Mouse (Mus musculus) macrophage (primary cell): ENCODE data around the gene Oca2. TPM values are rescaled to one million over a fixed set of nuclear protein-coding genes. Genes with fewer than 3 reads are reported as not detected.

ENCODE experiments used
- H3K27ac ChIP-seq: fragments of 350-480 bp; formaldehyde crosslinking; 2 replicates; pipeline ENCODE4 v1.9.0; 2021
- H3K36me3 ChIP-seq: fragments of 350-480 bp; formaldehyde crosslinking; 2 replicates; pipeline ENCODE4 v1.9.0; 2021; ENCODE audit errors: inconsistent target
- H3K4me3 ChIP-seq: fragments of 350-480 bp; formaldehyde crosslinking; 2 replicates; pipeline ENCODE4 v1.9.0; 2021; ENCODE audit errors: inconsistent target
- H3K79me2 ChIP-seq: fragments of 350-480 bp; formaldehyde crosslinking; 2 replicates; pipeline ENCODE4 v1.9.0; 2021; ENCODE audit errors: inconsistent target
- WGBS: methylation state at CpG from one replicate; pipeline ENCODE4 v1.1.7; 2026; ENCODE audit warnings: inconsistent platforms; ENCODE audit not compliant: missing documents; 5-methylcytosine and 5-hydroxymethylcytosine counted together
- polyA plus RNA-seq: library from polyadenylated mRNA; stranded (reverse); fragments of 250-400 nt; gene quantifications from 3 replicates; pipeline ENCODE4 v1.2.4, GENCODE M21; 2018; ENCODE audit warnings: inconsistent platforms
- total RNA-seq, 78 experiments: library from RNA; depleted of rRNA; stranded (reverse); fragments of 250-400 nt; gene quantifications; 1 replicate in 9 of 78; 2 replicates in 24 of 78; 3 replicates in 43 of 78; 4 replicates in 2 of 78; pipeline ENCODE4 v1.2.4; 2018; ENCODE audit warnings: inconsistent platforms in 56 of 78

Gene Oca2
- not detected for total RNA-seq (2018; cell fraction: chromatin; rRNA removed)
- not detected for total RNA-seq (2018; cell fraction: cytosol; rRNA removed)
- not detected for total RNA-seq (2018; cell fraction: nucleus; rRNA removed)
- not detected in 3 replicates for polyA plus RNA-seq

DNA sequence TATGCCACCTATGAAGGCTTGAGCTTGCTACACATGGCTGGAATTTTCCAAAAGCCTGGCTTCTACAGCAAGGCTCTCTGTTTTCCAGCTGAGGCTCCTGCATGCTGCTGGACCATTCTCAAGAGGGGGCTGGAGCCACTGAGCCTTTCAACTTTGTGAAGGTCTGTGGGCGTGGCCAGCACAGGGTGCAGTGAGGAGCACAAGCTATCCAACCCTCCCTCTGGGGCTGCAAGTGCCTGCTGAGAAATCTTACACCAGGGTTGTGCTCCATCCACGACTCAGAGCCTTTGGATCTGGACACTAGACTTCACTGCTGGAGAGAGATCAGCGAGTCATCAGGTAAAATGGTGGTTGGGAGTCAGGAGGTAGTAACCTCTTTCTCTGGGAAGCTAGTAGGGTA lies at the start of gene Oca2:
Gene Oca2, plus strand, starts transcription at position 218 of the 400 bp plus-strand sequence.
- 54% methylated on average over 3 of the region's 3 CpGs for WGBS
- H3K79me2 ChIP-seq, result no peaks in the 10 kb centered on the region
- no peaks in the 10 kb centered on the region for H3K36me3 ChIP-seq
- H3K4me3 ChIP-seq, result no peak within 1 kb of the TSS
- no peak within 1 kb of the TSS for H3K27ac ChIP-seq

DNA sequence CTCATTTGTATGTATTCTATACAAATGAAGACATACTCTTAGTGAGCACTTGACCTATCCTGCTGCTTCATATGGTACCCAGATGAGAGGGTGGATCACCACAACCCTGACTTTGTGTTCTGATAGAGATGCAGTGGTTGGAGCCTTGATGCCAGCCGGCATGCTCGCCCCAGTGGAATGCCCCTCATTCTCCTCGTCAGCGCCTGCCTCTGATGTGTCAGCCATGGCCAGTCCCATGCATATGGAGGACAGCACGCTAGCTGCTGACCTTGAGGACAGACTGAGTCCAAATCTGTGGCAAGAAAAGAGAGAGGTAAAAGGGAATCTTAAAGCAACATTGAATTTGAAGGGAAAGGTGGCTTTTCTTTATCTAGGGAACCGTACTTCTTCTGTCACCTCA lies 48.5 kb upstream of the Oca2 start:
- H3K79me2 ChIP-seq, result no peaks in the 10 kb centered on the region
- H3K27ac ChIP-seq, result no peak overlapping the region
- WGBS, result 95% methylated on average over 6 of the region's 6 CpGs
- no peak overlapping the region for H3K4me3 ChIP-seq
- H3K36me3 ChIP-seq, result peaks cover 78% of the 10 kb centered on the region

DNA sequence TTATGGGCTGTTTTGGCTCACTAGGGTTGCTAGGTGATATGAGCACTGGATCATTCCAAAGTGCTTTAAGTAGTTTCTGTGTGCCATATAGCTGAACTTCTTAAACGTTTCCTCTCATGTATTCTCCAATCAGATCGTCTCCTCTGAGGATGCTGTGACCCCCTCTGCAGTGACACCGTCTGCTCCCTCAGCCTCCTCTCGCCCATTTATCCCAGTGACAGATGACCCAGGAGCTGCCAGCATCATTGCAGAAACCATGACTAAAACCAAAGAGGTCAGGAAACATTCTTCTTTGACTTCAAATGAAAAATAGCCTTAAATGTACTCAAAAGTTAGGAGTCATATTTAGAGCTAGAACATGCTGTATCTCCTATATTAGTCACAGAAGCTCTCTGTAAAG lies 47.9 kb upstream of the Oca2 start:
- Histone ChIP-seq H3K36me3 (peaks cover 75% of the 10 kb centered on the region), H3K4me3 (no peak overlapping the region), H3K27ac (no peak overlapping the region), H3K79me2 (no peaks in the 10 kb centered on the region)
- WGBS, result 89% methylated on average over 4 of the region's 4 CpGs

DNA sequence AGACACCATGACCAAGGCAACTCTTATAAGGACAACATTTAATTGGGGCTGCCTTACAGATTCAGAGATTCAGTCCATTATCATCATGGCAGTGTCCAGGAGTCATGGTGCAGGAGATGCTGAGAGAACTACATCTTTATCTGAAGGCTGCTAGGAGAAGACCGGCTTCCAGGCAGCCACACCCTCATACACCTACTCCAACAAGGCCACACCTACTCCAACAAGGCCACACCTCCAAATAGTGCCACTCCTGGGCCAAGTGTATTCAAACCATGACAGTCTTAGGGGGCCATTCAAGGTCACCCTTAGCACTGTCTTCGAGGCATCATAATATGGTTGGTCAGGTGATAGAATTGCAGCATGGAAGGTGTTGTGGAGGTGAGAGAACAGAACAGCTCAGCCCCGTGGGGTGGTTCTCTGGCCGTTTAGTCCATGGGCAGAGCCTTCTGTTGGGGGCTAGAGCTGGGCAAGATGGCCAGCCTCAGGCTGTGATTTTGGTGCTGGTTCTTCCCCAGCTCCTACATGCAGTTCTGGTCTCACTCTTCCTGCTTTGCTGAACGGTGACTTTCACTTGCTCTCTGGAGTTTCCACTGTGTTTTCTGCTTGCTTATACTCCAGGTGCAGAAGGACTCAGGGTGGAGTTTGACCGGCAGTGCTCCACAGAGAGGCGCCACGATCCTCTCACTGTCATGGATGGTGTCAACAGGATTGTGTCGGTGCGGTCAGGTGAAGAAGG lies 37.9 kb upstream of the Oca2 start:
- H3K79me2 ChIP-seq, result no peaks in the 10 kb centered on the region
- 97% methylated on average over 10 of the region's 10 CpGs for WGBS
- H3K4me3 ChIP-seq, result no peak overlapping the region
- no peak overlapping the region for H3K27ac ChIP-seq
- peaks cover 89% of the 10 kb centered on the region for H3K36me3 ChIP-seq

DNA sequence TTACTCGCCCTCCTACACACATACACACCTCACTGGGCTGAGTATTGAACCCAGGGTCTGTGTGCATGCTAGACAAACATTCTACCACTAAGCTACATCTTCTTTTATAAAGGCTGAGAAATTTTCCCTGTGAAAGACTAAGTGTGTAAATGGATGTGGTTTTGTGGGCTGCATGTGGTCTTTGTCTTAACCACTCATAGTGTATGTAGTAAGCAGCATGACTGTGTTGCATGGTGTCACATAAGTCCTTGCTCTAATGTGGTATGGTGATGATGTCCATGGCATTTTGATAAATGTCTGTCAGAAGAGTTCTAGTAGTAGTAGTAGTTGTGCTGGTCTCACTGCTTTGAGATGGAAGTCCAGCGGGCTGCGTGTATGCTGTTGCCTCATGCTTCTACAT lies 36.7 kb upstream of the Oca2 start:
- no peak overlapping the region for H3K4me3 ChIP-seq
- H3K27ac ChIP-seq, result no peak overlapping the region
- H3K36me3 ChIP-seq, result peaks cover 83% of the 10 kb centered on the region
- WGBS, result 100% methylated on average over 3 of the region's 3 CpGs
- no peaks in the 10 kb centered on the region for H3K79me2 ChIP-seq

DNA sequence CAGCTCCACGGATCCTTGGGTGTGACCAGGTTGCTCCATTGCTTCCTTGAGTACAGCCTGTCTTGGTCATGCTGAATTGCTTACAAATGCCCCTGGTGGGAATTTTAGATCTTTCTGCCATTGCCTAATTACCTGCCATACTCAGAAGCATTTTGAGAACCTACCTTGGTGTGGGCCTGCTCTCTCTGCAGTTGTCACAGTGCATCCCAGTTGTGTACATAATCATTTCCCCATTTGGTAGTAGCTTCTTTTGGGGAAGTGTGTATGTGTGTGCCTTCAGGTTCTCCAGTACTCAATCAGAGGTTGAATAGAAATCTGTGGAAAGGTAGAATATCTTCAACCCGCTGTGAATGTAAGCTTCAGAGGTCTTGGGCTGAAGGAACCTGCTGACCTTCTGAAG lies 36.3 kb upstream of the Oca2 start:
- Histone ChIP-seq H3K36me3 (peaks cover 81% of the 10 kb centered on the region), H3K4me3 (no peak overlapping the region), H3K27ac (no peak overlapping the region), H3K79me2 (no peaks in the 10 kb centered on the region)
- WGBS, result 86% methylated on average over 2 of the region's 2 CpGs

DNA sequence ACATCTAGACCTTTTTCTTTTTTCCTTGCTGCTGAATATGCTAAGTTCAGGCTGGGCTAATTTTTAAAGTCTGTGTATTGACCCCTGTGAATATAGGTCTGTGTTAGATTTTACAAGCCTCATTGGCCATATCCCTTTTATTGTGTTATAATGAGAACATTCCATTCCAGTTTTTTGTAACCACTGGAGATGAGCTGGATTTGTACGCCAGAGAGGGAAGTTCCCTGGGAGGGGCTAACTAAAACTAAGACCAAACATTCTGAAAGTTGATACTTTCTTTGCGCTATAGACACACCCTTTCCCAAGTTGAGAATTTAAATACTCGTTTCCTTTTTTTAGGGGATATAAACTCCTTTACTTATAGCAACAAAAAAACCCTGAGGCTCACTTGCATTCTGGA lies 34.7 kb upstream of the Oca2 start:
- Histone ChIP-seq H3K4me3 (no peak overlapping the region), H3K36me3 (peaks cover 83% of the 10 kb centered on the region), H3K27ac (no peak overlapping the region), H3K79me2 (no peaks in the 10 kb centered on the region)
- WGBS, result 96% methylated on average over 3 of the region's 3 CpGs

DNA sequence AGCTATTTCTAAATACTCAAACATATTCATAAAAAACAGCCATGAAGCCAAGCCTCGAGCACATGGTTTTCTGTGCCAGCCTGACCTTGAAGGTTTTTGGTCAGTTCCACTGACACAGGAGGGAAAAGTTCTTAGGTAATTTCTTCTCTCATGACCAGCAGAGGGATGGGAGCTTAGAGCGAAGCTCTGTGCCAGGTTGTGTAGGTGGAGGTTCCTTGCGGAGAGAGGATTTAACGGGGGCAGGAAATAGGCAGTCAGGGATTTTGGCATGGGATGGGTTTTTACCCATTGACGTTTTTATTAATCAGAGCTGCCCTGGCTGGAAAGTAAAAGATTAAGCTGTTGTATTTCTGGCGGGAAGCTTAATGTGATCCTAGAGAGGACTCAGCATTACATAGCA lies 18.7 kb upstream of the Oca2 start:
- Histone ChIP-seq H3K4me3 (no peak overlapping the region), H3K79me2 (no peaks in the 10 kb centered on the region), H3K36me3 (peaks cover 88% of the 10 kb centered on the region), H3K27ac (no peak overlapping the region)
- 99% methylated on average over 6 of the region's 6 CpGs for WGBS

DNA sequence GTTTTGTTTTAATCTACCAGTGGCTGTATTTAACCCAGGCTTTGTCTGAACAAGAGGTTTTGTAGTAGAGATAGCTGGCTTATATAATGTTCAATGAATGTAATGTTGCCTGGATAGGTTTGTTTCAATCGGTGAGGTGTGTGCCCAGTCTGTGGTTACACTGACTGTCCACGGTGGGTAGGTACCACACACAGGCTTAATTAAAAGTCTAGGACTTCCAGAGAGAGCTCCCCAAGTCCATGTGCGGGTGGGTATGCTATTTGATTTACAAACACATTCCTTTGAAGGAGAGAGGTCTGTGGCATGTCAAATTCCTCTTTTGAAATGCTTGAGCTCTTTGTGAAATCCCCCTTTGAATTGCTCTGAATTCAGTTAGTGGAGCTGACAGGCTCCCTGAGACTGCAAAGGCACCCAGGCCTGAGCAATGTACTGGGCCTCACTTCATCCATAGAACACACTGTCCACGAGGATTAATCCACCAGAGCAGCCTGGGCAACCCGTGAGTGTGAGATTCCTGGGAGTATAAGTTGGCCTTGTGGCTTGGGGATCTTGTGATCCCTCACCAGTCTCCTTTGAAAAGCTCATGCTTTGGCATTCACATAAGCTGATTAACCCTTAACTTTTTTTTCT lies 3.7 kb upstream of the Oca2 start:
- Histone ChIP-seq H3K27ac (no peak overlapping the region), H3K4me3 (no peak overlapping the region), H3K79me2 (no peaks in the 10 kb centered on the region), H3K36me3 (peaks cover 10% of the 10 kb centered on the region; the same call in 1 of the 2 replicates)
- WGBS, result 81% methylated on average over 5 of the region's 5 CpGs

DNA sequence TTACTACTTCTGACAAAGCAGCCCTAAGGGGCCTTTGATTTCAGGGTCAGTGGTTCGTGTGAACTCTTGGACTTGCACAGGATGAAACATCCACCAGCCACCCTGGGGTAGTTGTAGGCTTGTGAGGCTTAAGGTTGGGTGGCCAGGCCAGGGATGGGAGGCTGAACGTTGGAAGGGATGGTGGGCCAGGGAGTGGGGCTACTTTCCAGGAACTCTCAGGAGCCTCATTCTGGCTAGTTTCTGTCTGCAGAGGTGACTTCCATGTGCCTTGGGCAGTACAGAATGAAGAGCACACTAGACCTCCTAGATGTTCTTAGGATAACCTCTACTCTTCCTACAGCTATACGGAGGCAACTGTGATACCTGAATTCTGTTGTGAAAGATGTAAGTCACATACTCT lies 2.9 kb upstream of the Oca2 start:
- Histone ChIP-seq H3K79me2 (no peaks in the 10 kb centered on the region), H3K4me3 (no peak overlapping the region), H3K27ac (no peak overlapping the region), H3K36me3 (0 out of 2 replicates have a peak, but pooled peaks cover 3% of the 10 kb centered on the region)
- WGBS, result 85% methylated on average over 3 of the region's 3 CpGs

DNA sequence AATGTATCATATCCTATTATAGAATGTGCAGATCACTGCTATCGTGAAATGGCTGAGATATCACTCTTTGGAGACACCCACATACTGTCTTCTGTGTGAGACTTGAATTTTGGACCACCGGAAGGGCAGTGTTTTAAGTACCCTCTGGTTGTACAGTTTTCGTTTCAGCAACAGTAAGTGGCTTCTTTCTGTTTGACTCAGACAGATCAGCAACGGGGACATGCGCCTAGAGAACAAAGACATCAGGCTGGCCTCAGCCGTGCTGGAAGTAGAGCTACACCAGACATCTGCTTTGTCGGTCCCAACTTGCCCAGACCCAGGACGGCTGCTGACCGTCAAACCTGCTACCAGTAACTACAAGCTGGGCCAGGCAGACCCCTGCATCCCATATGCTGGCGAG lies 15.0 kb downstream of the Oca2 start:
- H3K36me3 ChIP-seq, result no peaks in the 10 kb centered on the region
- WGBS, result 82% methylated on average over 10 of the region's 10 CpGs
- H3K27ac ChIP-seq, result no peak overlapping the region
- H3K4me3 ChIP-seq, result no peak overlapping the region
- no peaks in the 10 kb centered on the region for H3K79me2 ChIP-seq

DNA sequence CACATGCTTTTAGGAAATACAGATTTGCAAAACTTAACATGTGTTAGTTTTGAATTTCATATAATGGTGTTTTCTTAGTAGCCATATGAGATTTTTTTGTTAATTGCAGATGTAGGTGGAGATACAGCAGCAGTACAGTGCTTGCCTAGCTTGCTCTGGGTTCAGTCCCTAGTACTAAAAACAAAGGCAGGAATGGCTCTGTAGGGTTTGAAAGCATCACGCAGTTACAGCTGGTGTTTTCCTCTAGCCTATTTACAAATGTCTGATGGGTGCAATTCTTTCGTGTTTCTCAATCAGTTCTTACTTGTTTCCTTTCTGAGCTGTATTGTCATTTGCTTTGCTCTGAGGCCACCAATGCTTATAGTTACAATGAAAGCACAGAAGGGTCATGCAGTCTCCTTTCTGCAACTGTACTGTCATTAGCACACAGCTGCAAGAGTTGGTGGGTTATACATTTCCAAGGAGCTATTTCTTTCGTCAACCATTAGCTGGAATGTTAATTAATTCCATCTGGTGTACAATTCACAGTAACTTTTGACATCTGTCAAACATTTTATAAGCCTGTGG lies 18.4 kb downstream of the Oca2 start:
- no peaks in the 10 kb centered on the region for H3K36me3 ChIP-seq
- H3K79me2 ChIP-seq, result no peaks in the 10 kb centered on the region
- 91% methylated on average over 3 of the region's 3 CpGs for WGBS
- H3K4me3 ChIP-seq, result no peak overlapping the region
- H3K27ac ChIP-seq, result no peak overlapping the region

DNA sequence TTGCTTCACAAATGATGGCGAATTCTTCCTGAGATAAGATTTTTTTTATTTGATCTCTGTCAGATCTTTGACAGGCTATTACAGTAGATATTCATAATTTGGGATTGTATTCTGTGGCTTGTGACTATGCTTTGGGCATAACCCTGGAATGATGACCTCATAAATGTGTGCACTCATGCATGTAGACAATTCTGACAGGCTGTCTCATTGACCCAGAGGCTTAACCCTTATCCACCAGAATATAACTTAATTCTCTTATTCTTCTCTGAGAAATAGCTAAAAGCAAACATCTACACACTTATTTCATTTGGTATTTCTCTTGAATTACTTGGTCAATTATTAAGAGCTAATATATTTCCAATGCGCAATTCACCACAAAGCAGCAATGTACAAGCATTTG lies 37.9 kb downstream of the Oca2 start:
- WGBS, result 100% methylated on average over 2 of the region's 2 CpGs
- H3K27ac ChIP-seq, result no peak overlapping the region
- H3K36me3 ChIP-seq, result no peaks in the 10 kb centered on the region
- no peak overlapping the region for H3K4me3 ChIP-seq
- H3K79me2 ChIP-seq, result no peaks in the 10 kb centered on the region

DNA sequence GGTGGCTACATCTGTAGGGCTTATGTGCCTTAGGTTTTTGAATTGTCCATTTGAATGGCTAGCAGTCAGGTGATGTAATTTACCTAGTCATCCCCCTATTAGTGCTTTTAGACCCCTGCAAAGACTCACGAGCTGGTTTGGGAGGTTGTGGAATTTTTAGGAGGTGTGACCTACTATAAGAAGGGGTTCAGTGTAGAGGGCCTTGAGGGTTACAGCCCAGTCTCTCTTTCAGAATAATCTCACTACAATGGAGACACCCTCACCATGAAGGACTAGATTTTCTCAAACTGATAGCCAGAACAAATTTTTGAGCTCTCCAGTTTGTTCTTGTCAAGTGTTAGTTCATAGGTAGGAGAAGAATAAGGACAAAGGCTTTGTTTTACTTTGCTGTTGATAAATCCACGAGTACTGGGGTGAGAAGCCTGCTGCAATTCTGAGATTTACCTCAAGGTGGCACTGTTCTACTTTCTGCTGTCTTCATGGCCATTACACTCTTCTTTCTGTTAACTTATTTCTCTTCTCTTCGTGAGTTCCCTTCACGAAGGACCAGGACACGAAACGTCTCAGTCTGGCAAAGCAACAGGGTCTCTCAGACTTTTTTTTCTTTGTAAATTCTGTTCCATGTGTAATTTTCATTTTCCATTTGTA lies 52.0 kb downstream of the Oca2 start:
- Histone ChIP-seq H3K4me3 (no peak overlapping the region), H3K36me3 (no peaks in the 10 kb centered on the region), H3K27ac (no peak overlapping the region), H3K79me2 (no peaks in the 10 kb centered on the region)
- WGBS, result 51% methylated on average over 6 of the region's 6 CpGs

DNA sequence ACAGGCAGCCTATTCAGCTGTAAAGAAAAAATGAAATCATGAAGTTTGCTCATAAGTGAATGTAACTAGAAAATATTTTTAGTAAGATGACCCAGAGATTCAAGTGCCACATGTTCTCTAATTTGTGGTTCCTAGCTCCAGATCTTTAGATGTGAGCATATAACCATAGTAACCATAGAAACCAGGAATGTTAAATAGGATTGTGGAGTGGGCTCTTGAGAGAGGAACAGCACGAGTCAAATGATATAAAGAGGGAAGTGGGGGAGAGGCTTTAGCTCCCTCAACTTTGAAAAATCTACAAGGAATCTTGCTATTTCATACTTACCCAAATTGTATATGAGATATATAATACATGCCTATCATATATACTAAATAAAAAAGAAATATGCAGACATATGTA lies 64.8 kb downstream of the Oca2 start:
- no peaks in the 10 kb centered on the region for H3K36me3 ChIP-seq
- no peak overlapping the region for H3K4me3 ChIP-seq
- no peak overlapping the region for H3K27ac ChIP-seq
- WGBS, result 40% methylated on average over 1 of the region's 1 CpGs
- no peaks in the 10 kb centered on the region for H3K79me2 ChIP-seq
